In the genomic region with DNA sequence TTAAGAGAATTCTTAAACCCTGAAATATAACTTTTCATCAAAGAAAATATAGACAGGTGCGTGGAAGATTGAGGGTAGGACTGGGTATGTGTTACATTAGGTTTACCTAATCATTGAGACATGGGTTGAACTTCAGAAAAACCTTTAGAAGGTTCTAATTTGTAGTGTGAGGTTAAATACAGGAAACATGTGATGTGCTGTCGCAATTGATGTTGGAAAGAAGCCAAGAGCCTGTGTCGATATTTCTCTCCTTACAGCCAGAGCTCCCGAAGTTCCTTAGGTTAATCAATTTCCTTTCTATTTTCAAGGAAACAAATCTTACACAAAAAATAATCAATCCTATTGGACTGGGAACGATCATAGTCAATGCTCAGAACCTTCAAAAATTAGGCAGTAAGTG, we compare ENCODE assay signal across 16 mouse cellular contexts.
"Had no signal": no experiment of that assay in that cellular context is flagged by ENCODE, and none has a peak within 500 bp of the region (broad histone marks: within the 10 kb centered on the region; RNA-seq: fewer than 3 reads in every experiment).

No protein-coding gene starts in this region.

- H3K36me3 ChIP-seq: liver, embryonic 15.5 days; midbrain, embryonic 13.5 days; midbrain, embryonic 15.5 days; neural tube, embryonic 12.5 days; stomach, embryonic 15.5 days had no signal

- H3K9me3 ChIP-seq: liver, embryonic 15.5 days; megakaryocyte, embryonic 14.5 days; midbrain, embryonic 13.5 days; midbrain, embryonic 15.5 days; neural tube, embryonic 12.5 days; stomach, embryonic 15.5 days had no signal

- H3K4me1 ChIP-seq: liver, embryonic 15.5 days; megakaryocyte, embryonic 14.5 days; midbrain, embryonic 15.5 days; neural tube, embryonic 12.5 days; stomach, embryonic 15.5 days had no signal

- H3K4me2 ChIP-seq: liver, embryonic 15.5 days; lung, embryonic 14.5 days; midbrain, embryonic 11.5 days; midbrain, embryonic 13.5 days; midbrain, embryonic 15.5 days; neural tube, embryonic 12.5 days; stomach, embryonic 15.5 days had no signal

- H3K9ac ChIP-seq: liver, embryonic 15.5 days; lung, embryonic 14.5 days; midbrain, embryonic 13.5 days; midbrain, embryonic 15.5 days; neural tube, embryonic 12.5 days; stomach, embryonic 15.5 days had no signal

- H3K4me3 ChIP-seq: liver, embryonic 15.5 days; megakaryocyte, embryonic 14.5 days; midbrain, embryonic 13.5 days; midbrain, embryonic 15.5 days; neural tube, embryonic 12.5 days; stomach, embryonic 15.5 days had no signal

- H3K27ac ChIP-seq: liver, embryonic 15.5 days; midbrain, embryonic 13.5 days; midbrain, embryonic 15.5 days; neural tube, embryonic 12.5 days; stomach, embryonic 15.5 days; stomach, postnatal 0 days had no signal

- DNase-seq: lung, adult 18-20 months; lung, embryonic 14.5 days; lung, postnatal 10 days; lung, postnatal 4 days; right cerebral cortex, postnatal 14 days; thymus, adult 2 months; thymus, postnatal 25 days; thymus, postnatal 4 days had no signal

- H3K27me3 ChIP-seq: liver, embryonic 15.5 days; megakaryocyte, embryonic 14.5 days; midbrain, embryonic 13.5 days; midbrain, embryonic 15.5 days; neural tube, embryonic 12.5 days; stomach, embryonic 15.5 days had no signal

- ATAC-seq: midbrain, embryonic 13.5 days; midbrain, embryonic 15.5 days had no signal
